Mouse (Mus musculus): ENCODE data around the gene AC124108.1.

DNA sequence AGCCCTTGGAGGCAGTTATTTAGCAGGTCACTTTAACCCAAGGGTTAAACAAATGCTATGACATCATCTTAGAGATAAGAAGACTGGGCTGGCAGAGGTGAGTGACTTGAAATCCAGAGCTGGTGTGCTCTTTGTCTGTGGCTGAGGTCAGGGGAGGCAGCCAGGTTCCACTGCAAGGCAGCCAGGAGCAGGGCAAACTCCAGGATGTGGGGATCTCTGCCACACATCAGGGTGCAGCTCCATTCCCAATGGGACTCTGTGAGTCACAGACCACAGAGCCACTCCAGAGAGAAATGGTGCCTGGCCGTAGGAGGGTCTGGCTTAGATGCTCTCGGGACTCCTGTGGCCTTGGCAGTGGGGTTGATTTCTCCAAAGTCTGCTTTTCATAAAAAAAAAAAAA, 39.3 kb upstream of the AC124108.1 start:
- TF ChIP-seq CTCF (IDR thresholded peaks at IDR 0.05; ENCODE audit: low read depth): no peak
- TF ChIP-seq EP300 (optimal IDR thresholded peaks at IDR 0.05): no peak

All from stomach, postnatal 0 days (tissue).